Mouse (Mus musculus) kidney, embryonic 15.5 days (tissue): ENCODE data around the gene Itm2b. TPM values are rescaled to one million over a fixed set of nuclear protein-coding genes. Genes with fewer than 3 reads are reported as not detected.

Experiments
- ATAC-seq: fragments of 200-750 bp; cut with Nextera tagmentation; replicated peaks from 2 replicates; pipeline ENCODE4 v1.8.0; 2017; ENCODE audit warnings: moderate TSS enrichment; ENCODE audit not compliant: low FRiP score
- H3K27ac ChIP-seq: fragments of 300-500 bp; sonication (generic); 2 replicates; pipeline ENCODE4 v1.5.1; 2015; ENCODE audit warnings: mild to moderate bottlenecking, inconsistent platforms
- H3K27me3 ChIP-seq: fragments of 300-500 bp; sonication (generic); 2 replicates; pipeline ENCODE4 v1.6.1; 2015; ENCODE audit warnings: inconsistent platforms
- H3K36me3 ChIP-seq: fragments of 300-500 bp; sonication (generic); 2 replicates; pipeline ENCODE4 v1.6.1; 2015; ENCODE audit warnings: inconsistent platforms
- H3K4me1 ChIP-seq: fragments of 300-500 bp; sonication (generic); 2 replicates; pipeline ENCODE4 v1.6.1; 2015; ENCODE audit warnings: inconsistent platforms
- H3K4me2 ChIP-seq: fragments of 300-500 bp; sonication (generic); 2 replicates; pipeline ENCODE4 v1.6.1; 2015; ENCODE audit warnings: moderate library complexity, mild to moderate bottlenecking, inconsistent platforms
- H3K4me3 ChIP-seq: fragments of 300-500 bp; sonication (generic); replicated peaks from 2 replicates; pipeline ENCODE4 v1.5.1; 2015; ENCODE audit warnings: mild to moderate bottlenecking, inconsistent platforms
- H3K9ac ChIP-seq: fragments of 300-500 bp; sonication (generic); 2 replicates; pipeline ENCODE4 v1.6.1; 2015; ENCODE audit warnings: mild to moderate bottlenecking, inconsistent platforms
- H3K9me3 ChIP-seq: fragments of 300-500 bp; sonication (generic); replicated peaks from 2 replicates; pipeline ENCODE4 v1.6.1; 2016; ENCODE audit warnings: inconsistent platforms
- WGBS: fragments of 180-500 bp; shearing (Covaris S2); methylation state at CpG from one replicate; pipeline ENCODE4 v1.1.7; 2015; ENCODE audit warnings: mixed read lengths; 5-methylcytosine and 5-hydroxymethylcytosine counted together
- polyA plus RNA-seq: library from polyadenylated mRNA; unstranded; fragments of >200 nt; fragmentation: Nextera tagmentation; extraction: Ambion mirVana; gene quantifications from 2 replicates; pipeline ENCODE4 v1.2.1, GENCODE M21; 2015

The Itm2b gene
- polyA plus RNA-seq, 1 experiment from 2014 or later: 910 TPM

DNA sequence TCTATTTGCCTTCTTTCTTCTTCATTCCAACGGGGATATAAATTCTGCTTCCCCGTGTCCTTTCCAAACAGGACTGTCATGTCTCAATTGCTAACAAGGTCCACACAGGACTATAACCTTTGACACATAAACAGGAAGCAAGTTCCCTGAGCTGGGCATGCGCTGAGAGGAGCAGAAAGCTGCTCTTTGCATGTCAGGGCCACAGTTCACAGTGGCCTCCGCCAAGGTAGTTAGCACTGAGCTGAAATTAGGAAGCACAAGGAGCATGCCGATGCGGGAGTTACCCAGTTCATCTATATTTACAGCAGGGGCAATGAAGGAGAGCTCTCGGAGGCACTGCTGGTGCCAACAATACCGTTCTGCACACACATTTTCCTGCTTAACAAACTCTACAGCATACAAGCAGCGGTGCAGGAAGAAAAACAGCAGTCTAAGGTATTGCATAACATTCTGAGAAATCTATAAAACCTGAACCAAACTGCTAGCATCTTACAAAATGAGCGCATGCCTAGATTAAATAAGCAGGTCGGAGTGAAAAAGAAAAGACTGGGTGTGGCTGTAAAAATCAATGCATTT lies 10.7 kb downstream of the Itm2b start:
- no peaks in the 10 kb centered on the region for H3K9me3 ChIP-seq
- H3K4me2 ChIP-seq: peak overlapping the region; percentile 14
- 0 out of 2 replicates have a peak overlapping the region, but pooled peaks have one; percentile 3 for H3K9ac ChIP-seq
- H3K36me3 ChIP-seq: peaks cover 57% of the 10 kb centered on the region
- no peak overlapping the region for H3K4me3 ChIP-seq
- peaks cover 65% of the 10 kb centered on the region for H3K4me1 ChIP-seq
- peak; percentile 43; the same call in 1 of the 2 replicates for ATAC-seq
- 27% methylated on average over 11 of the region's 11 CpGs for WGBS
- H3K27me3 ChIP-seq: no peaks in the 10 kb centered on the region
- H3K27ac ChIP-seq: peak overlapping the region; percentile 45

DNA sequence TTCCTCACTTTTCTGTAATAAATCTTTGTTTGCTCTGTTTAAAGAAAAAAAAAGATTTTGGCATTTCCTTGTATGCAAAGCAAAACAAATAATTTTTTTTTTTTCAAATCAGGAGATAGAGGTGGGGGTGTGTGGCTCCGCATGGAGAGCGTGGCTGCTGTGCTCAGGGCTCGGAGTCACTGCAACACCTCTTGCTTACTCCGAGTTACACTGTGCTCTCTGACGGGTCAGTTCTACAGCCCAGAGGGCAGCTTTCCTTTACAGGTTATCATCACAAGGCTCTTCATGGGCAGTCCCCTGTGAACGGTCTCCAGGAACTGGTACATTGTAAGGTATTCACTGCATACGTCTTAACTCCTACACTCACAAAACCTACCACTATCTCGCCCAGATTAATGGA lies 11.5 kb downstream of the Itm2b start:
- H3K36me3 ChIP-seq: peaks cover 55% of the 10 kb centered on the region
- no peak overlapping the region for H3K4me2 ChIP-seq
- ATAC-seq: no peak
- H3K4me1 ChIP-seq: peaks cover 65% of the 10 kb centered on the region
- H3K27me3 ChIP-seq: no peaks in the 10 kb centered on the region
- H3K9me3 ChIP-seq: no peaks in the 10 kb centered on the region
- H3K27ac ChIP-seq: peak overlapping the region; percentile 45
- no peak overlapping the region for H3K4me3 ChIP-seq
- WGBS: 56% methylated on average over 8 of the region's 8 CpGs
- H3K9ac ChIP-seq: no peak overlapping the region

DNA sequence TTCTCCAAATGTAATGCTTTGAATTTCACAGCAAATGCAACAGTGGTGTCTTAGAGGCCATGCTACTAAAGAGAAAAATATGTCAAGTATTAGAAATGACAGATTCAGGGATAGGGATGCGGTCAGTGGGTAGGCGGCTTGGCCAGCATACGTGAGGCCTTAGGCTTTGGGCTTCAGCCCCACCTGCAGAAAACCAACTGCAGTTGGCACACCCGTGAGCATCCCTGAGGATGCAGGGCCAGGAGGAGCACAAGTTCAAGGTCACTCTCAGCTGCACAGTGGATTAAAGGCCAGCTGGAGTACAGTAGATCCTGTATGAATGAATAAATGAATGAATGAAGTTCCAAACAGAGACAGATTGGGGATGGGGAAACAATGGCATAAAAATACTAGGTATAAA lies 12.1 kb downstream of the Itm2b start:
- peak overlapping the region; percentile 14; the same call in 1 of the 2 replicates for H3K27ac ChIP-seq
- WGBS: 87% methylated on average over 4 of the region's 4 CpGs

DNA sequence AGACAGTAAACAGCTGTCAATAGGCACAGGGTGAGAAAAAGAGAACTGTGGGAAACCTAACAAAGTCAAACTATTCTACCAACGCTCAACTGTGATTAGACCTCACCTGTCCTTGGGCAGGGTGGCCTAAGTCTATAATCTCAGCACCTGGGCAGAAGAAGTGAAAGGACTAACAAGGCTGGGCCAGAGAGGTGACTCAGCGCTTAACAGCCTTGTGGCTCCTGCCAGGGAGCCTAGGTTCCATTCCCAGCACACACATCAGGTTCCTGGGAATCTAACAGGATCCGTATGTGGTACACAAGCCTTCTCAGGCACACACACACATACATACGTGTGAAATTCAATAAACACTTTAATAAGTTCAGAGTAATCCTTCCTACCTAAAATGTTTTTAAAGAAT lies 13.5 kb downstream of the Itm2b start:
- Histone ChIP-seq H3K4me1 (peaks cover 54% of the 10 kb centered on the region), H3K27ac (peak overlapping the region; percentile 49), H3K4me3 (no peak overlapping the region), H3K9ac (no peak overlapping the region), H3K36me3 (peaks cover 57% of the 10 kb centered on the region), H3K4me2 (no peak overlapping the region), H3K9me3 (no peaks in the 10 kb centered on the region), H3K27me3 (no peaks in the 10 kb centered on the region)
- 90% methylated on average over 4 of the region's 4 CpGs for WGBS
- no peak for ATAC-seq

More for the DNA sequence above, 12.1 kb downstream of the Itm2b start:
- H3K4me1 ChIP-seq: peaks cover 61% of the 10 kb centered on the region
- no peak overlapping the region for H3K9ac ChIP-seq
- no peaks in the 10 kb centered on the region for H3K27me3 ChIP-seq
- no peaks in the 10 kb centered on the region for H3K9me3 ChIP-seq
- H3K4me2 ChIP-seq: no peak overlapping the region
- no peak overlapping the region for H3K4me3 ChIP-seq
- ATAC-seq: no peak
- H3K36me3 ChIP-seq: peaks cover 54% of the 10 kb centered on the region

DNA sequence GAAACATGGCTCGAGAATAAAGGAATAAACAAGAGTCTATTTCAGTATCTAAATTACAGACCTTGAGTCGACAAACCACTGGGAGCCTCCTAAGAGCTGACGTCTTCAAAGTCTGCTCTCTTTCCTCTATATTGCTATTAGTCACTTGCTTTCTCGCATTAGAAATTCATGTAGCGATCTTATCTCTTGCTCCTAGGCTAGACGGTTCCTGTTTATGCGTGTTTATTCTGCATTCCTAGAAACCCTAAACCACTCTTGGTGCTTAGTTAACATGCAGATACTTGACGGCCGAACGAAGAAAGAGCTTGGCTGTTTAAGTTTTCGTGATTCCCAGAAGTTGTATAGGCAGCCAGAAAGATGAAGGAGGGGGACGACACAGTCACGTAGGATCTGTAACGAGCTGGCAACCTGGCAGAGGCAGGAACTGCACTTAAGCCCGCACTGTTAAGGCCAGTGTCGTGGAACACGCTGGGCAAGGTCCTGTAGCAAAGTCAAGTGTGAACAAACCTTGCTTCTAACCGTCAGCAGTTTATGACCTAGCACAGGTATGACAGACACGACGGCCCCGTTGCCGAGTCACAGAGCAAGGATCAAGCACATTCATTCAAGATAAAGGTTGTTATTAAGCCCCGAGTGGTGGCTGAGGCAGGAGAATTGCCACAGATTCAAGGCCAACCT lies 14.3 kb downstream of the Itm2b start:
- ATAC-seq: peak; percentile 31; the same call in 1 of the 2 replicates
- 72% methylated on average over 23 of the region's 23 CpGs for WGBS
- H3K36me3 ChIP-seq: peaks cover 64% of the 10 kb centered on the region
- H3K9ac ChIP-seq: no peak overlapping the region
- peaks cover 52% of the 10 kb centered on the region for H3K4me1 ChIP-seq
- peak overlapping the region; percentile 49 for H3K27ac ChIP-seq
- H3K9me3 ChIP-seq: no peaks in the 10 kb centered on the region
- H3K4me3 ChIP-seq: no peak overlapping the region
- 0 out of 2 replicates have a peak overlapping the region, but pooled peaks have one; percentile 3 for H3K4me2 ChIP-seq
- no peaks in the 10 kb centered on the region for H3K27me3 ChIP-seq

DNA sequence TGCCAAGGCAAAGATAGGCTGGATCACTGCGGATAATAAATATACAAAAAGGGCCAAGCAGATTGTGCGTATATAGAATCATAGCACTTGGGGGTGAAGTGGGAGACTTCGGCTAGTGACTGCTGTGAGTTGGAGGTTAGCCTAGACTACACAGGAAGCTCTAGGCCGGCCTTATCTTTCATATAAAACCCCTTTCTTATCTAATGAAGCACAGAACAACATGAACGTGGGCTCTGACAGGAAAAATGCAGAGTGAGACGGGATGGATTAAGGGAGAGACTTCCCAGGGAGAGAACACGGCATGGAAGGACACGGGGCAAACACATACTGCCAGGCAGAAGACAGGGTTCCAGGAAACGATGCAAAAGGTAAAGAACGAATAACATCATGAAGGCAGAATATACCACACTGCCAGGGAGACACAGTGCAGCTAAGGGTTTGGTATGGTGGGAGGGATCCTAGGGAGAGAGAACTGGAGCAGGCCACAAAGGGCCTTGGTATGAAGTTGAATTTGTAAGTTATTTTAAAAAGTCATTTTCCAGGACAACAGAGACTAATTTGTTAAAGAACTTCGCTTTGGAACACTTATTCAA lies 14.9 kb downstream of the Itm2b start:
- H3K27ac ChIP-seq: peak overlapping the region; percentile 49; the same call in 1 of the 2 replicates
- no peak overlapping the region for H3K4me2 ChIP-seq
- H3K4me3 ChIP-seq: no peak overlapping the region
- no peak for ATAC-seq
- no peaks in the 10 kb centered on the region for H3K9me3 ChIP-seq
- H3K4me1 ChIP-seq: peaks cover 46% of the 10 kb centered on the region
- 81% methylated on average over 11 of the region's 11 CpGs for WGBS
- H3K36me3 ChIP-seq: peaks cover 71% of the 10 kb centered on the region
- H3K27me3 ChIP-seq: no peaks in the 10 kb centered on the region
- no peak overlapping the region for H3K9ac ChIP-seq

DNA sequence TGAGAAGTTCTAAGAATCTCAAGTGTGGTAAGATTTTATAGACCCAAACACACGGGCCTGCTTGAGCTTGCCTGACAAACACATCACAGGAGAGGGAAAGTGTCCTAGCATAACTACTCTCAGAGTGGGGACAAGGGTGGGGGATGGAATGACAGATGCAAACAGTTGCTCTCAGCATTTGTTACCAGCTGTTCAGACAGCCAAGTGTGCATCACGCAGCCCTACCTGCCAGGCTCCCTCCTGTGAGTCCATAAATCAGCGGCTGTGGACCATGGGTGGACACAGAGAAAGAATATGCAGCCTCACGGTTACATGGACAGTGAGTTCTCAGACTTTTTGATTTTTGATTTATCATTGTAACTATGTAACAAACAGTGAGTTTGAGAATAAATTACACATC lies 15.5 kb downstream of the Itm2b start:
- H3K9ac ChIP-seq: no peak overlapping the region
- no peak overlapping the region for H3K4me2 ChIP-seq
- H3K36me3 ChIP-seq: peaks cover 76% of the 10 kb centered on the region
- ATAC-seq: no peak
- no peaks in the 10 kb centered on the region for H3K9me3 ChIP-seq
- peaks cover 41% of the 10 kb centered on the region for H3K4me1 ChIP-seq
- WGBS: 72% methylated on average over 4 of the region's 4 CpGs
- no peak overlapping the region for H3K4me3 ChIP-seq
- H3K27ac ChIP-seq: peak overlapping the region; percentile 49; the same call in 1 of the 2 replicates
- H3K27me3 ChIP-seq: no peaks in the 10 kb centered on the region

DNA sequence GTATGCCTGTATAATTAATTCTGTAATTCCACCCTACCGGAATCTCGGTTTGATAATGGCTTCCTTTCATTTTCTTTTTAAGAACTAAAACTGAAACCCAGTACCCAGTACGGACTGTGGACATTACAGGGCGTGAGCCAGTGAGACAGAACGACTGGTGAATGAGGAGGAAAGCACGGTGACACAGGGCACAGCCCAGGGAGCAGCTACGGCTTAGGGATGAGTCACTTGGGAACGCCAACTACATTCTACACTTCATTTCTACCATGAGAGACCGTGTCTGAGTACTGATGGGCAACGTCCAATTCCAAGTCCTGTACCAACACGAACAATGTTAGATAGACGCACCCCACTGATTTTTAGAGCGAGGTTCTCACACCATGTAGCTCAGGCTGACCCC lies 16.1 kb downstream of the Itm2b start:
- no peak overlapping the region for H3K9ac ChIP-seq
- H3K27ac ChIP-seq: no peak overlapping the region
- no peak for ATAC-seq
- 86% methylated on average over 13 of the region's 13 CpGs for WGBS
- H3K27me3 ChIP-seq: no peaks in the 10 kb centered on the region
- H3K9me3 ChIP-seq: no peaks in the 10 kb centered on the region
- H3K36me3 ChIP-seq: peaks cover 83% of the 10 kb centered on the region
- H3K4me3 ChIP-seq: no peak overlapping the region
- H3K4me2 ChIP-seq: no peak overlapping the region
- peaks cover 34% of the 10 kb centered on the region for H3K4me1 ChIP-seq

DNA sequence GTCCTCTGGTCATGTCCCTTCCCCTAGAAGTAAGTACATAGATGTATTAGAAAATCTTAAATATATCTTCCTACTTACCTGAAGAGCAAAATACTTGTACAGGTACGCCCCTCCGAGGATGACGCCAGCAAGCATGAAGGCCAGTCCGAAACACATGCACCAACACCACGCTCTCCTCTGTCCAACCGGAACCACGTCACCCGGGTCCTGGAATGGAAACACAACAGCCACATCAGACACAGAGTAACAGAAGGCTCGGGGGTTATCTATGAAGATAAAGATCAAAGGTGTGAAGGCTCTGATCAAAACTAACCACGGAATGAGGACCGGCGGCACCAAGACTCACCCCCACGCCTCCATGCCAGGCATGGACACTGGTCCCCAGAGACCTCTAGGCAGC lies 16.9 kb downstream of the Itm2b start:
- Histone ChIP-seq H3K9me3 (no peaks in the 10 kb centered on the region), H3K4me2 (no peak overlapping the region), H3K4me3 (no peak overlapping the region), H3K36me3 (peaks cover 84% of the 10 kb centered on the region), H3K27me3 (no peaks in the 10 kb centered on the region), H3K27ac (no peak overlapping the region), H3K9ac (no peak overlapping the region), H3K4me1 (peaks cover 28% of the 10 kb centered on the region)
- WGBS: 92% methylated on average over 13 of the region's 13 CpGs
- ATAC-seq: no peak

DNA sequence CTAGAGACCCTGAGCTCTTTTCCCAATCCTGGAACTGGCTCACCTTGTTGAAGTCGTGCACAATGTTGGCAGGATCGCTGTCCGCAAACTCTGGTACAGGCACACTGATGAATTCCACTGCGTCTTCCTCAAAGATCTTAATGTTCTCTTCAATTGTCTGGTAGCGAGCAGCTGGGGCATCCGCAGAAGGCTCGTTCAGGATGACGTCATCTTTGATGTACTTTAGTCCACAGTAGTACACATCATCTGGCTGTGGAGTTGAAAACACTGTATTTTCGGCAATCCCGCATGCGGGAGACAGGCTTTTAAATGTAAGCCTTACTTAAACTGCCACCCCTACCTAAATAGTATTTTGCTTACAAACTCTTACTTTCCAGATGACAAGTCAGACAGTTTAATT lies 18.8 kb downstream of the Itm2b start:
- ATAC-seq: no peak

DNA sequence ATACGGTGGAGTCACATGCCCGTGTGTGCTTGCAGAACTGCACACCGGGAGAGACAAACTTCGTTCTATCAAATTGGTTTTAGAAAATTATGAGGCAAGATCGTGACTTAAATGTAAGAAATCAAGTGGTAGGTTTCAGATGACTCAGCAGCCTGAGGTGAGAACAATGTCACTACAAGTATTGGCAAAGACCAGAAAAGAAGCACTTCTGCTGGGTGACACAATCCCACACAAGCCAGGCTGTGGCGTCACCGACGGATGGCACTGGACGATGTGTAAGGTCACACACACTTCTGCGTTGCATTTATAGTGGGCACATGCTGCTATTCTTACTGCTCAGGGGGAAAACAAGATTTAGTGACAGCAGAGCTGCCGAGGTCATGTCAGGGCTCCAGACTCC lies 21.3 kb downstream of the Itm2b start:
- no peak for ATAC-seq
- H3K4me3 ChIP-seq: no peak overlapping the region
- H3K4me2 ChIP-seq: no peak overlapping the region
- 0 out of 2 replicates have a peak, but pooled peaks cover 4% of the 10 kb centered on the region for H3K4me1 ChIP-seq
- H3K27ac ChIP-seq: no peak overlapping the region
- H3K9ac ChIP-seq: no peak overlapping the region
- H3K36me3 ChIP-seq: peaks cover 97% of the 10 kb centered on the region
- H3K27me3 ChIP-seq: no peaks in the 10 kb centered on the region
- H3K9me3 ChIP-seq: no peaks in the 10 kb centered on the region
- WGBS: 95% methylated on average over 11 of the region's 11 CpGs

More for the DNA sequence above, 18.8 kb downstream of the Itm2b start:
- Histone ChIP-seq H3K27ac (no peak overlapping the region), H3K9me3 (no peaks in the 10 kb centered on the region), H3K9ac (no peak overlapping the region), H3K4me1 (peaks cover 12% of the 10 kb centered on the region), H3K4me3 (no peak overlapping the region), H3K4me2 (no peak overlapping the region), H3K36me3 (peaks cover 95% of the 10 kb centered on the region), H3K27me3 (no peaks in the 10 kb centered on the region)
- WGBS: 88% methylated on average over 11 of the region's 11 CpGs

DNA sequence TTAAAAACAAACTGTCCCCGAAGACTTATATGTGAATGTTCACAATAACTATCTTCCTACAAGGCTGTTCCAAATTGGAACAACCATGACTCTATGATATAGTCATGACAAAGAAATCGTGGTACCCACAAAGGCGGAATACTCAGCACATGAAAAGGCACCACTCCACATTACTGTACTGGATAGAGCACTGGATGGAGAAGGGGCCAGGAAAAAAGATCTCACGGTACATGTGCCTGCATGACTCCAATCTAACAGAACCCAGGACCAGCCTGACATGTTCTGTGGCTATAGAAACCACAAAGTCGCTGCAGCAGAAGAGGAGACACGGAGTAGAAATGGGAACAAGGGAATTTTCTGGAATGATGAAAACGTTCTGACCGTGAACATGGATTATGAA lies 30.4 kb downstream of the Itm2b start:
- ATAC-seq: no peak
- Histone ChIP-seq H3K27me3 (no peaks in the 10 kb centered on the region), H3K4me2 (no peak overlapping the region), H3K9me3 (no peaks in the 10 kb centered on the region), H3K4me1 (peaks cover 11% of the 10 kb centered on the region; the same call in 1 of the 2 replicates), H3K36me3 (peaks cover 66% of the 10 kb centered on the region), H3K4me3 (no peak overlapping the region), H3K27ac (no peak overlapping the region), H3K9ac (no peak overlapping the region)
- WGBS: 94% methylated on average over 8 of the region's 8 CpGs
